Mouse (Mus musculus) brown adipose tissue, adult 24 weeks (tissue): ENCODE data around the gene Trabd2b. TPM values are rescaled to one million over a fixed set of nuclear protein-coding genes. Genes with fewer than 3 reads are reported as not detected.

ENCODE experiments used
- H3K27ac ChIP-seq: fragments of 200-500 bp; replicated peaks from 2 replicates; pipeline ENCODE4 v1.5.1; 2012; ENCODE audit warnings: low read depth, mild to moderate bottlenecking, low read length
- H3K4me1 ChIP-seq: fragments of 200-500 bp; 2 replicates; pipeline ENCODE4 v1.6.1; 2012; ENCODE audit warnings: low read length, mixed read lengths; ENCODE audit not compliant: control insufficient read depth, insufficient read depth, insufficient read length
- H3K4me3 ChIP-seq: fragments of 200-500 bp; 2 replicates; pipeline ENCODE4 v1.5.1; 2012; ENCODE audit warnings: low read depth, mild to moderate bottlenecking, low read length, moderate library complexity; ENCODE audit not compliant: insufficient read depth
- polyA plus RNA-seq: library from polyadenylated mRNA; stranded (reverse); fragments of >200 nt; gene quantifications from 2 replicates; pipeline ENCODE4 v1.2.4, GENCODE M21; 2012; ENCODE audit not compliant: missing spikeins, insufficient read depth, insufficient read length

Gene Trabd2b
- polyA plus RNA-seq, 1 experiment: 5.2 TPM

- H3K27ac ChIP-seq: no peak overlapping the region
- H3K4me3 ChIP-seq: no peak overlapping the region
- H3K4me1 ChIP-seq: no peaks in the 10 kb centered on the region
Measured at GRCm38 (mm10) chr4:114379416-114379956, 27.0 kb upstream of the Trabd2b start.

- H3K4me1 ChIP-seq: no peaks in the 10 kb centered on the region
- H3K4me3 ChIP-seq: no peak overlapping the region
- H3K27ac ChIP-seq: no peak overlapping the region
Measured at GRCm38 (mm10) chr4:114382627-114383026, 23.9 kb upstream of the Trabd2b start.

- no peak overlapping the region for H3K27ac ChIP-seq
- no peak overlapping the region for H3K4me3 ChIP-seq
- H3K4me1 ChIP-seq: no peaks in the 10 kb centered on the region
Measured at GRCm38 (mm10) chr4:114385236-114385635, 21.3 kb upstream of the Trabd2b start.

GRCm38 (mm10) chr4:114386395-114386811, 20.1 kb upstream of the Trabd2b start:
- no peak overlapping the region for H3K27ac ChIP-seq
- H3K4me1 ChIP-seq: no peaks in the 10 kb centered on the region
- no peak overlapping the region for H3K4me3 ChIP-seq

- H3K4me3 ChIP-seq: no peak overlapping the region
- no peak overlapping the region for H3K27ac ChIP-seq
- H3K4me1 ChIP-seq: no peaks in the 10 kb centered on the region
Measured at GRCm38 (mm10) chr4:114387527-114388135, 18.9 kb upstream of the Trabd2b start.

- Histone ChIP-seq H3K27ac (no peak overlapping the region), H3K4me1 (no peaks in the 10 kb centered on the region), H3K4me3 (no peak overlapping the region)
Measured at GRCm38 (mm10) chr4:114388306-114388705, 18.2 kb upstream of the Trabd2b start.

GRCm38 (mm10) chr4:114389653-114390052, 16.9 kb upstream of the Trabd2b start:
- no peak overlapping the region for H3K4me3 ChIP-seq
- no peak overlapping the region for H3K27ac ChIP-seq
- no peaks in the 10 kb centered on the region for H3K4me1 ChIP-seq

GRCm38 (mm10) chr4:114397625-114398024, 8.9 kb upstream of the Trabd2b start:
- no peak overlapping the region for H3K4me3 ChIP-seq
- H3K27ac ChIP-seq: no peak overlapping the region
- H3K4me1 ChIP-seq: no peaks in the 10 kb centered on the region

- Histone ChIP-seq H3K4me1 (no peaks in the 10 kb centered on the region), H3K4me3 (no peak overlapping the region), H3K27ac (no peak overlapping the region)
Measured at GRCm38 (mm10) chr4:114399821-114400220, 6.7 kb upstream of the Trabd2b start.

- no peaks in the 10 kb centered on the region for H3K4me1 ChIP-seq
- H3K4me3 ChIP-seq: no peak overlapping the region
- no peak overlapping the region for H3K27ac ChIP-seq
Measured at GRCm38 (mm10) chr4:114401993-114402731, 4.4 kb upstream of the Trabd2b start.

GRCm38 (mm10) chr4:114405682-114406354, 706 bp upstream of the Trabd2b start:
- Histone ChIP-seq H3K4me1 (peaks cover 7% of the 10 kb centered on the region; the same call in 1 of the 2 replicates), H3K4me3 (peak overlapping the region; percentile 62), H3K27ac (peak overlapping the region; percentile 57; the same call in 1 of the 2 replicates)

- Histone ChIP-seq H3K4me1 (peaks cover 7% of the 10 kb centered on the region; the same call in 1 of the 2 replicates), H3K4me3 (no peak overlapping the region), H3K27ac (no peak overlapping the region)
Measured at GRCm38 (mm10) chr4:114407516-114407915, 992 bp downstream of the Trabd2b start.

- H3K4me3 ChIP-seq: no peak overlapping the region
- H3K27ac ChIP-seq: no peak overlapping the region
- peaks cover 7% of the 10 kb centered on the region; the same call in 1 of the 2 replicates for H3K4me1 ChIP-seq
Measured at GRCm38 (mm10) chr4:114408298-114408697, 1.8 kb downstream of the Trabd2b start.

- Histone ChIP-seq H3K4me3 (no peak overlapping the region), H3K4me1 (peaks cover 7% of the 10 kb centered on the region; the same call in 1 of the 2 replicates), H3K27ac (no peak overlapping the region)
Measured at GRCm38 (mm10) chr4:114408890-114409480, 2.5 kb downstream of the Trabd2b start.

- Histone ChIP-seq H3K27ac (no peak overlapping the region), H3K4me1 (peaks cover 7% of the 10 kb centered on the region; the same call in 1 of the 2 replicates), H3K4me3 (no peak overlapping the region)
Measured at GRCm38 (mm10) chr4:114409511-114409910, 3.0 kb downstream of the Trabd2b start.
